Comparison of ENCODE assay signal across 10 mouse cellular contexts in genomic region chr2:26909387-26909784, GRCm38 (mm10). TPM values are rescaled to one million over a fixed set of nuclear protein-coding genes. Genes with fewer than 3 reads are reported as not detected.
DNase-seq lines count a peak whose midpoint lies in the region; ATAC-seq and TF ChIP-seq lines count a peak whose summit lies in the region.
"Had no signal": no experiment of that assay in that cellular context is flagged by ENCODE, and none has a peak within 500 bp of the region (broad histone marks: within the 10 kb centered on the region; RNA-seq: fewer than 3 reads in every experiment).

No protein-coding gene starts in this region.

- peaks cover 75% of the 10 kb centered on the region for H3K36me3 ChIP-seq in heart, embryonic 14.5 days (ENCODE audit: control insufficient read depth, insufficient read depth, low read length)
- H3K36me3 ChIP-seq in G1E (replicated peaks), result peaks cover 83% of the 10 kb centered on the region
- H3K36me3 ChIP-seq in hindbrain, embryonic 13.5 days, result peaks cover 71% of the 10 kb centered on the region
- H3K36me3 ChIP-seq in midbrain, embryonic 12.5 days, result peaks cover 65% of the 10 kb centered on the region
- peaks cover 23% of the 10 kb centered on the region for H3K36me3 ChIP-seq in thymus, adult 2 months (ENCODE audit: control insufficient read depth, insufficient read depth, low read length)

- H3K4me2 ChIP-seq in heart, embryonic 14.5 days (ENCODE audit: low read length), result peak overlapping the region; percentile 86
- H3K4me2 ChIP-seq in hindbrain, embryonic 13.5 days, result peak overlapping the region; percentile 70
- H3K4me2 ChIP-seq in midbrain, embryonic 12.5 days (replicated peaks), result peak overlapping the region; percentile 72

- TF ChIP-seq POLR2A in thymus, adult 2 months (IDR thresholded peaks at IDR 0.05; ENCODE audit: control insufficient read depth, extremely low read depth, insufficient read depth, low read length, poor library complexity), result no peak

- peak overlapping the region; percentile 90 for H3K9ac ChIP-seq in heart, embryonic 14.5 days (ENCODE audit: low read length)
- peak overlapping the region; percentile 90 for H3K9ac ChIP-seq in hindbrain, embryonic 13.5 days
- H3K9ac ChIP-seq in midbrain, embryonic 12.5 days (replicated peaks), result peak overlapping the region; percentile 84

- TF ChIP-seq CTCF in G1E (IDR thresholded peaks at IDR 0.05; ENCODE audit: low read depth, low read length), result no peak
- TF ChIP-seq CTCF in thymus, adult 2 months (IDR thresholded peaks at IDR 0.05; ENCODE audit: borderline replicate concordance, control insufficient read depth, extremely low read depth, insufficient read depth, low read length, poor library complexity), result no peak

- no peaks in the 10 kb centered on the region for H3K9me3 ChIP-seq in heart, embryonic 14.5 days (ENCODE audit: control insufficient read depth, low read length)
- no peaks in the 10 kb centered on the region for H3K9me3 ChIP-seq in G1E (replicated peaks)
- no peaks in the 10 kb centered on the region for H3K9me3 ChIP-seq in hindbrain, embryonic 13.5 days
- H3K9me3 ChIP-seq in midbrain, embryonic 12.5 days, result no peaks in the 10 kb centered on the region

- intact Hi-C loops in left cerebral cortex, postnatal 14 days (cut with DNase I), result loop anchor here (10.0 kb wide), 1 partner anchor 265 kb away; no protein-coding TSS in a partner anchor

- peak overlapping the region; percentile 70 to 72; a peak in 3 of 4 replicates for H3K4me3 ChIP-seq in heart, embryonic 14.5 days (ENCODE audit: control insufficient read depth in 1 of 2, insufficient read depth in 1 of 2, low read depth in 1 of 2, low read length in 2 of 2)
- peak overlapping the region; percentile 99 for H3K4me3 ChIP-seq in G1E (ENCODE audit: low read depth, low read length)
- H3K4me3 ChIP-seq in hindbrain, embryonic 13.5 days, result peak overlapping the region; percentile 85
- H3K4me3 ChIP-seq in midbrain, embryonic 12.5 days, result peak overlapping the region; percentile 89
- no peak overlapping the region for H3K4me3 ChIP-seq in thymus, adult 2 months (ENCODE audit: control insufficient read depth, insufficient read depth, low read length)

- ATAC-seq in heart, embryonic 14.5 days (ENCODE audit: insufficient number of reproducible peaks, insufficient read depth, low FRiP score, low read depth), result no peak
- no peak for ATAC-seq in G1E (ENCODE audit: extremely low read depth, insufficient number of reproducible peaks, low FRiP score, poor library complexity, severe bottlenecking)
- no peak for ATAC-seq in hindbrain, embryonic 13.5 days (ENCODE audit: low FRiP score)
- no peak for ATAC-seq in midbrain, embryonic 12.5 days (ENCODE audit: low FRiP score, low read depth)

- peaks cover 11 to 25% of the 10 kb centered on the region in 2 experiments for H3K4me1 ChIP-seq in heart, embryonic 14.5 days (ENCODE audit: control insufficient read depth in 2 of 2, insufficient read depth in 2 of 2, low read length in 2 of 2)
- H3K4me1 ChIP-seq in G1E (ENCODE audit: insufficient read depth, low read depth, low read length), result peaks cover 67% of the 10 kb centered on the region
- H3K4me1 ChIP-seq in hindbrain, embryonic 13.5 days (replicated peaks), result peaks cover 46% of the 10 kb centered on the region
- peaks cover 41% of the 10 kb centered on the region for H3K4me1 ChIP-seq in midbrain, embryonic 12.5 days
- H3K4me1 ChIP-seq in thymus, adult 2 months (replicated peaks; ENCODE audit: control insufficient read depth, insufficient read depth, low read length), result peaks cover 28% of the 10 kb centered on the region

- peak overlapping the region in 1 of 2 experiments; percentile 86; a peak in 1 of 4 replicates for H3K27ac ChIP-seq in heart, embryonic 14.5 days (replicated peaks in 1 of 2; ENCODE audit: control insufficient read depth in 1 of 2, insufficient read depth in 1 of 2, low read depth in 2 of 2, low read length in 2 of 2)
- 0 out of 2 replicates have a peak overlapping the region, but pooled peaks have one; percentile 96 for H3K27ac ChIP-seq in hindbrain, embryonic 13.5 days
- H3K27ac ChIP-seq in midbrain, embryonic 12.5 days (replicated peaks), result 0 out of 2 replicates have a peak overlapping the region, but pooled peaks have one; percentile 95
- H3K27ac ChIP-seq in thymus, adult 2 months (ENCODE audit: control insufficient read depth, insufficient read depth, low read length), result no peak overlapping the region

- no peak for DNase-seq in heart, adult 8-10 months (ENCODE audit: low spot score)
- no peak for DNase-seq in G1E (ENCODE audit: low spot score)
- no peak for DNase-seq in cerebellum, adult 8-10 months
- DNase-seq in thymus, adult 2 months, result no peak
- DNase-seq in left cerebral cortex, postnatal 14 days (ENCODE audit: low spot score in 2 of 2), result no peak
- DNase-seq: cerebellum, postnatal 25 days; lung, adult 18-20 months had no signal

- no peaks in the 10 kb centered on the region for H3K27me3 ChIP-seq in heart, embryonic 14.5 days (ENCODE audit: control insufficient read depth, insufficient read depth, low read length)
- H3K27me3 ChIP-seq in G1E (ENCODE audit: insufficient read depth, low read length), result no peaks in the 10 kb centered on the region
- H3K27me3 ChIP-seq in hindbrain, embryonic 13.5 days, result no peaks in the 10 kb centered on the region
- no peaks in the 10 kb centered on the region for H3K27me3 ChIP-seq in midbrain, embryonic 12.5 days
- H3K27me3 ChIP-seq in thymus, adult 2 months (ENCODE audit: control insufficient read depth, insufficient read depth, low read length), result no peaks in the 10 kb centered on the region

RNA-seq across cellular contexts. Expression of gene Med22, which starts 1.1 kb away (rescaled TPM):
- polyA plus RNA-seq in heart, embryonic 14.5 days (2014; fragmentation: Nextera tagmentation; extraction: Ambion mirVana), result 34.3 and 38.2 TPM in 2 replicates
- total RNA-seq in heart, adult 8-10 months (2022), result 10 to 100 TPM; 24.2 to 26.9 (median 24.8) TPM
- 10.8 and 18.4 TPM in 2 replicates for total RNA-seq in G1E (2014; fragmentation: Nextera tagmentation)
- 24.6 and 26.0 TPM in 2 replicates for total RNA-seq in G1E (2017)
- polyA plus RNA-seq in G1E (2012), result 75.9 and 83.9 TPM in 2 replicates
- 139 and 140 TPM in 2 replicates for polyA plus RNA-seq in hindbrain, embryonic 13.5 days (2015; fragmentation: Nextera tagmentation; extraction: Ambion mirVana)
- 125 and 129 TPM in 2 replicates for polyA plus RNA-seq in midbrain, embryonic 12.5 days (2016; fragmentation: Nextera tagmentation; extraction: Ambion mirVana)
- polyA plus RNA-seq in thymus, adult 2 months (2012; rRNA removed), result 39.0 and 46.5 TPM in 2 replicates
- 10 to 100 TPM; 45.2 to 46.5 TPM for total RNA-seq in left cerebral cortex, postnatal 14 days (2021)

RNA-seq across cellular contexts. Expression of gene Rpl7a, which starts 1.2 kb away (rescaled TPM):
- polyA plus RNA-seq in heart, embryonic 14.5 days (2014; fragmentation: Nextera tagmentation; extraction: Ambion mirVana), result 410 and 428 TPM in 2 replicates
- total RNA-seq in heart, adult 8-10 months (2022), result 100 to 1,000 TPM; 268 to 317 (median 304) TPM
- 1,025 and 1,074 TPM in 2 replicates for total RNA-seq in G1E (2014; fragmentation: Nextera tagmentation)
- total RNA-seq in G1E (2017), result 2,095 and 2,519 TPM in 2 replicates
- polyA plus RNA-seq in G1E (2012), result 4,098 and 5,305 TPM in 2 replicates
- 506 and 509 TPM in 2 replicates for polyA plus RNA-seq in hindbrain, embryonic 13.5 days (2015; fragmentation: Nextera tagmentation; extraction: Ambion mirVana)
- 488 and 496 TPM in 2 replicates for polyA plus RNA-seq in midbrain, embryonic 12.5 days (2016; fragmentation: Nextera tagmentation; extraction: Ambion mirVana)
- 799 and 817 TPM in 2 replicates for polyA plus RNA-seq in thymus, adult 2 months (2012; rRNA removed)
- 100 to 1,000 TPM; 255 to 280 TPM for total RNA-seq in left cerebral cortex, postnatal 14 days (2021)

RNA-seq across cellular contexts. Expression of gene Surf6, which starts 6.7 kb away (rescaled TPM):
- 7.6 and 9.6 TPM in 2 replicates for polyA plus RNA-seq in heart, embryonic 14.5 days (2014; fragmentation: Nextera tagmentation; extraction: Ambion mirVana)
- 10 to 100 TPM; 11.0 to 13.7 (median 12.1) TPM for total RNA-seq in heart, adult 8-10 months (2022)
- total RNA-seq in G1E (2014; fragmentation: Nextera tagmentation) (20.7 and 37.9 TPM in 2 replicates), G1E (2017) (33.9 and 34.8 TPM in 2 replicates)
- 48.0 and 52.5 TPM in 2 replicates for polyA plus RNA-seq in G1E (2012)
- polyA plus RNA-seq in hindbrain, embryonic 13.5 days (2015; fragmentation: Nextera tagmentation; extraction: Ambion mirVana), result 28.2 and 29.5 TPM in 2 replicates
- 29.9 and 32.1 TPM in 2 replicates for polyA plus RNA-seq in midbrain, embryonic 12.5 days (2016; fragmentation: Nextera tagmentation; extraction: Ambion mirVana)
- polyA plus RNA-seq in thymus, adult 2 months (2012; rRNA removed), result 20.8 and 23.1 TPM in 2 replicates
- total RNA-seq in left cerebral cortex, postnatal 14 days (2021), result 10 to 100 TPM; 26.4 to 27.5 TPM

RNA-seq across cellular contexts. Expression of gene Surf2, which starts 6.8 kb away (rescaled TPM):
- 26.2 and 28.4 TPM in 2 replicates for polyA plus RNA-seq in heart, embryonic 14.5 days (2014; fragmentation: Nextera tagmentation; extraction: Ambion mirVana)
- total RNA-seq in heart, adult 8-10 months (2022), result 10 to 100 TPM; 15.0 to 21.4 (median 17.0) TPM
- total RNA-seq in G1E (2014; fragmentation: Nextera tagmentation) (69.6 and 91.3 TPM in 2 replicates), G1E (2017) (73.8 and 81.8 TPM in 2 replicates)
- 5.7 and 11.1 TPM in 2 replicates for polyA plus RNA-seq in G1E (2012)
- 55.7 and 56.0 TPM in 2 replicates for polyA plus RNA-seq in hindbrain, embryonic 13.5 days (2015; fragmentation: Nextera tagmentation; extraction: Ambion mirVana)
- polyA plus RNA-seq in midbrain, embryonic 12.5 days (2016; fragmentation: Nextera tagmentation; extraction: Ambion mirVana), result 48.2 and 56.7 TPM in 2 replicates
- polyA plus RNA-seq in thymus, adult 2 months (2012; rRNA removed), result 33.8 and 36.4 TPM in 2 replicates
- 10 to 100 TPM; 30.8 to 38.9 TPM for total RNA-seq in left cerebral cortex, postnatal 14 days (2021)

RNA-seq across cellular contexts. Expression of gene Surf1, which starts 6.9 kb away (rescaled TPM):
- 44.8 and 48.4 TPM in 2 replicates for polyA plus RNA-seq in heart, embryonic 14.5 days (2014; fragmentation: Nextera tagmentation; extraction: Ambion mirVana)
- 10 to 100 TPM; 58.5 to 70.1 (median 64.5) TPM for total RNA-seq in heart, adult 8-10 months (2022)
- total RNA-seq in G1E (2014; fragmentation: Nextera tagmentation) (119 and 128 TPM in 2 replicates), G1E (2017) (85.6 and 102 TPM in 2 replicates)
- 25.5 and 38.1 TPM in 2 replicates for polyA plus RNA-seq in G1E (2012)
- 77.4 and 85.5 TPM in 2 replicates for polyA plus RNA-seq in hindbrain, embryonic 13.5 days (2015; fragmentation: Nextera tagmentation; extraction: Ambion mirVana)
- polyA plus RNA-seq in midbrain, embryonic 12.5 days (2016; fragmentation: Nextera tagmentation; extraction: Ambion mirVana), result 53.4 and 57.9 TPM in 2 replicates
- 72.7 and 78.5 TPM in 2 replicates for polyA plus RNA-seq in thymus, adult 2 months (2012; rRNA removed)
- total RNA-seq in left cerebral cortex, postnatal 14 days (2021), result 10 to 100 TPM; 82.5 to 87.3 TPM
